Mouse (Mus musculus) ES-E14 (cell line): Measurements from ENCODE around the gene Zscan2. TPM values are rescaled to one million over a fixed set of nuclear protein-coding genes. Genes with fewer than 3 reads are reported as not detected.

Experiments
- DNase-seq: peaks from one replicate; pipeline ENCODE4 v3.0.0-alpha.2; 2013; ENCODE audit warnings: low read depth, low spot score
- H3K27ac ChIP-seq: 2 replicates; pipeline ENCODE4 v1.5.1; 2012; ENCODE audit warnings: low read depth, mild to moderate bottlenecking, low read length, moderate library complexity, mixed read lengths; ENCODE audit not compliant: poor library complexity, insufficient read depth, severe bottlenecking
- H3K36me3 ChIP-seq: 2 replicates; pipeline ENCODE4 v1.6.1; 2012; ENCODE audit warnings: mild to moderate bottlenecking, low read length, moderate library complexity, mixed read lengths; ENCODE audit not compliant: control insufficient read depth, poor library complexity, insufficient read depth, severe bottlenecking
- H3K4me1 ChIP-seq, 2 experiments: fragments of 150-350 bp in 1 of 2; sonication (generic) in 1 of 2; 2 replicates each; pipeline ENCODE4 v1.6.1; 2012; ENCODE audit warnings: low read length in 2 of 2, mild to moderate bottlenecking in 1 of 2, mixed read lengths in 1 of 2; ENCODE audit not compliant: control insufficient read depth in 2 of 2, insufficient read depth in 2 of 2, poor library complexity in 1 of 2
- H3K4me3 ChIP-seq, 2 experiments: fragments of 150-350 bp in 1 of 2; sonication (generic) in 1 of 2; 2 replicates each; pipeline ENCODE4 v1.5.1; 2012; ENCODE audit warnings: low read length in 2 of 2, low read depth in 1 of 2, mild to moderate bottlenecking in 1 of 2, mixed read lengths in 1 of 2; ENCODE audit not compliant: insufficient read depth in 1 of 2, poor library complexity in 1 of 2, severe bottlenecking in 1 of 2
- H3K9ac ChIP-seq: 2 replicates; pipeline ENCODE4 v1.6.1; 2012; ENCODE audit warnings: low read depth, mild to moderate bottlenecking, low read length, mixed read lengths; ENCODE audit not compliant: poor library complexity, insufficient read depth, severe bottlenecking
- H3K9me3 ChIP-seq: fragments of 150-350 bp; sonication (generic); 2 replicates; pipeline ENCODE4 v1.6.1; 2012; ENCODE audit warnings: low read depth, mild to moderate bottlenecking, low read length; ENCODE audit not compliant: control insufficient read depth, insufficient read depth
- CHD2 ChIP-seq: IDR thresholded peaks from 2 replicates; pipeline ENCODE4 v1.6.1; 2014; ENCODE audit warnings: mild to moderate bottlenecking, low read depth, low read length, inconsistent platforms
- HCFC1 ChIP-seq: IDR thresholded peaks from 2 replicates; pipeline ENCODE4 v1.6.1; 2012; ENCODE audit warnings: low read length, inconsistent platforms, borderline replicate concordance; ENCODE audit not compliant: insufficient read depth
- MAFK ChIP-seq: IDR thresholded peaks from 2 replicates; pipeline ENCODE4 v1.6.1; 2014; ENCODE audit warnings: mild to moderate bottlenecking, low read depth, low read length, inconsistent platforms; ENCODE audit not compliant: insufficient read depth
- ZC3H11A ChIP-seq: IDR thresholded peaks from 2 replicates; pipeline ENCODE4 v1.6.1; 2012; ENCODE audit warnings: low read depth, mild to moderate bottlenecking, inconsistent platforms, low read length, borderline replicate concordance
- ZNF384 ChIP-seq: IDR thresholded peaks from 2 replicates; pipeline ENCODE4 v1.6.1; 2012; ENCODE audit warnings: low read depth, low read length, inconsistent platforms
- in situ Hi-C, 2 experiments: fragments of 600-800 bp; cut with MboI; formaldehyde crosslinking; loops; one replicate each; pipeline ENCODE4 v1.15.1; 2025; ENCODE audit warnings: low sequenced_read_pairs in 2 of 2, inconsistent platforms in 1 of 2; ENCODE audit not compliant: unreplicated experiment in 2 of 2
- total RNA-seq: library from RNA; depleted of rRNA; stranded (reverse); fragments of 300-350 nt; gene quantifications from 2 replicates; pipeline ENCODE4 v1.2.3, GENCODE M21; 2012

Gene Zscan2
- total RNA-seq, 1 experiment = 2.4 TPM

GRCm38 (mm10) chr7:80857181-80857580 lies 3.5 kb upstream of the Zscan2 start:
- Histone ChIP-seq H3K9me3 (no peaks in the 10 kb centered on the region), H3K4me3 (no peak overlapping the region), H3K27ac (no peak overlapping the region), H3K36me3 (no peaks in the 10 kb centered on the region), H3K9ac (peak overlapping the region; percentile 38; the same call in 1 of the 2 replicates), H3K4me1 (peaks cover 0 to 2% of the 10 kb centered on the region in 2 experiments; a peak in 1 of 4 replicates)
- in situ Hi-C loops = loop anchor here in 1 of 2 experiments (10.0 kb wide), 1 partner anchor 122 kb away; no protein-coding TSS in a partner anchor
- no peak for DNase-seq
- TF ChIP-seq ZC3H11A = 0 out of 2 replicates have a peak, but pooled peaks have one; percentile 7
- no peak for TF ChIP-seq MAFK
- peak; percentile 65; the same call in 1 of the 2 replicates for TF ChIP-seq ZNF384

GRCm38 (mm10) chr7:80860227-80860626 lies 493 bp upstream of the Zscan2 start:
- in situ Hi-C loops = no loop called here
- Histone ChIP-seq H3K27ac (no peak overlapping the region), H3K4me1 (peaks cover 0 to 6% of the 10 kb centered on the region in 2 experiments; a peak in 1 of 4 replicates), H3K9me3 (no peaks in the 10 kb centered on the region), H3K9ac (no peak overlapping the region; the same call in 1 of the 2 replicates), H3K4me3 (peak overlapping the region; percentile 50 to 91; a peak in 3 of 4 replicates), H3K36me3 (no peaks in the 10 kb centered on the region)
- peak; percentile 47 for DNase-seq
- no peak for TF ChIP-seq CHD2
- TF ChIP-seq ZC3H11A = no peak
- TF ChIP-seq MAFK = no peak
- no peak for TF ChIP-seq HCFC1
- TF ChIP-seq ZNF384 = no peak

GRCm38 (mm10) chr7:80862475-80862874 lies 1.8 kb downstream of the Zscan2 start:
- in situ Hi-C loops = no loop called here

GRCm38 (mm10) chr7:80863520-80863919 lies 2.8 kb downstream of the Zscan2 start:
- Histone ChIP-seq H3K27ac (no peak overlapping the region), H3K9ac (no peak overlapping the region), H3K4me3 (no peak overlapping the region), H3K9me3 (no peaks in the 10 kb centered on the region), H3K36me3 (no peaks in the 10 kb centered on the region), H3K4me1 (peaks cover 0 to 6% of the 10 kb centered on the region in 2 experiments; a peak in 1 of 4 replicates)
- no peak for TF ChIP-seq MAFK
- TF ChIP-seq ZC3H11A = no peak
- TF ChIP-seq CHD2 = no peak
- no peak for TF ChIP-seq ZNF384
- no peak for TF ChIP-seq HCFC1
- in situ Hi-C loops = no loop called here
- no peak for DNase-seq

More at GRCm38 (mm10) chr7:80862475-80862874, 1.8 kb downstream of the Zscan2 start:
- Histone ChIP-seq H3K27ac (no peak overlapping the region), H3K9ac (no peak overlapping the region), H3K4me3 (no peak overlapping the region), H3K4me1 (peaks cover 0 to 6% of the 10 kb centered on the region in 2 experiments; a peak in 1 of 4 replicates), H3K36me3 (no peaks in the 10 kb centered on the region), H3K9me3 (no peaks in the 10 kb centered on the region)
- TF ChIP-seq ZNF384 = no peak
- no peak for TF ChIP-seq ZC3H11A
- TF ChIP-seq MAFK = no peak
- TF ChIP-seq CHD2 = no peak
- DNase-seq = no peak

- in situ Hi-C loops = no loop called here
- TF ChIP-seq MAFK = no peak
- no peak for TF ChIP-seq HCFC1
- TF ChIP-seq CHD2 = no peak
- H3K36me3 ChIP-seq = no peaks in the 10 kb centered on the region
These were observed 3.4 kb downstream of the Zscan2 start for GRCm38 (mm10) chr7:80864151-80864550.

More at GRCm38 (mm10) chr7:80864151-80864550, 3.4 kb downstream of the Zscan2 start:
- H3K4me3 ChIP-seq = no peak overlapping the region
- H3K9ac ChIP-seq = no peak overlapping the region
- no peak overlapping the region for H3K27ac ChIP-seq
- no peaks in the 10 kb centered on the region for H3K9me3 ChIP-seq
- peaks cover 0 to 6% of the 10 kb centered on the region in 2 experiments; a peak in 1 of 4 replicates for H3K4me1 ChIP-seq
- DNase-seq = no peak
